Mouse (Mus musculus): ENCODE measurements at regions not wholly inside any gene's neighbourhood (a gene's known extent, or its start where the extent isn't known, plus 50 kb on each side); places are given as distances from the start of the nearest gene placed in this dataset.

DNA sequence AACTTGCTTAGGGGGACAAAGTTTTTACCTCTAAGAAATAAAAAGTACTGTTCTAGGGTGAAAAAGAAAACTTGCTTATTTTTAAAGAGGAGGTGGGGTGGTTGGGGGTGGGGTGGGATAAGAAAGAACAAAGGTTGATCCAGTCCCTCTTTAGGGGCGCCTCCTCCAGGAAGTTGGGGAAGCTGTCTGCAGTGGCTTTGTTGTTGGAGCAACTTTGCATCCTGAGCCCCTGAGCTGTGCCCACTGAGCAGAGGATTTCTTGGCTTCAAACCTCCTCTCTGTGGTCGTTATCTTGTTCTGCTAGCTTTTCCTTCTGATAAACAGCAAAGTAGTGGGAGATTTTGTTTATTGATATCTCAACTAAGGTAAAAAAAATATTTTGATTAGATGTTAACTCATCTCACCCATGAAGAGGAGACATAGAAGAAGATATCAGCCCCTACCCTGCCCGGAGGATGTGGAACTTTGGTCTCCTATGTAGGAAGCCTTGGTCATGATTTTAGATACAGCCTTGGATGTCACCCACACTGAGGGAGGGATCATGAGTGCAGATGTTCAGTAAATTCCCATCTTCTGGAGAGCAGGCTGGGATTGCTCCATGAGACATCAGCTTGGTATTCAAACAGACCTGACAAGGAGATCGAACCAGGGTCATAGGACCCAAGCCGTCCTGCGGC is 179.7 kb downstream of the Tpra1 start:
- H3K36me3 ChIP-seq (ENCODE audit: control insufficient read depth, insufficient read depth, low read length), result no peaks in the 10 kb centered on the region
- no peak overlapping the region for H3K27ac ChIP-seq (replicated peaks; ENCODE audit: low read depth, low read length)
- no peak overlapping the region for H3K9ac ChIP-seq (ENCODE audit: low read depth, low read length)
- DNase-seq (ENCODE audit: low spot score), result no peak
- no peaks in the 10 kb centered on the region for H3K4me1 ChIP-seq (ENCODE audit: control insufficient read depth, insufficient read depth, low read length)
- H3K4me3 ChIP-seq (ENCODE audit: low read depth, low read length), result no peak overlapping the region
- WGBS, result 62% methylated on average over 6 of the region's 6 CpGs
- no peaks in the 10 kb centered on the region for H3K27me3 ChIP-seq (replicated peaks; ENCODE audit: control insufficient read depth, insufficient read depth, low read length)
- ATAC-seq (ENCODE audit: low read depth), result no peak
- H3K4me2 ChIP-seq (ENCODE audit: low read depth, low read length), result no peak overlapping the region
- no peaks in the 10 kb centered on the region for H3K9me3 ChIP-seq (ENCODE audit: control insufficient read depth, low read length)

DNA sequence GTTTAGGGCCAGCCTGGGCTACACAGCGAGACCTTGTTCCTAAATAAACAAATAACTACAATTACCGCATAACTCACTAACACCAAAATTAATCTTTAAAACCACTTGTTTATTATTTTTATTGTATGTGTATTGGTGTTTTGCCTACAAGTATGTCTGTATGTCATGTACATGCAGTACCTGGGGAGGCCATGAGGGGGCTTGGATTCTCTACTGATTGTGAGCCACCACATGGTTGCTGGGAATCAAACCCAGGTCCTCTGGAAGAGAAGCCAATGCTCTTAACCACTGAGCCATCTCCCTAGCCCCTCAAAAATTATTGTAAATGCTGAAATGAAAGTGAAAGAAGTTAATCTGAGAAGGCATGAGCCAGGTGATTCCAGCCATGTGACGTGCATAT is 182.4 kb downstream of the Tpra1 start:
- no peak overlapping the region for H3K4me3 ChIP-seq (ENCODE audit: low read depth, low read length)
- WGBS, result 94% methylated on average over 3 of the region's 3 CpGs
- no peaks in the 10 kb centered on the region for H3K36me3 ChIP-seq (ENCODE audit: control insufficient read depth, insufficient read depth, low read length)
- H3K4me1 ChIP-seq (ENCODE audit: control insufficient read depth, insufficient read depth, low read length), result no peaks in the 10 kb centered on the region
- H3K27me3 ChIP-seq (replicated peaks; ENCODE audit: control insufficient read depth, insufficient read depth, low read length), result no peaks in the 10 kb centered on the region
- ATAC-seq (ENCODE audit: low read depth), result no peak
- no peaks in the 10 kb centered on the region for H3K9me3 ChIP-seq (ENCODE audit: control insufficient read depth, low read length)
- H3K9ac ChIP-seq (ENCODE audit: low read depth, low read length), result no peak overlapping the region
- no peak for DNase-seq (ENCODE audit: low spot score)
- H3K4me2 ChIP-seq (ENCODE audit: low read depth, low read length), result no peak overlapping the region
- no peak overlapping the region for H3K27ac ChIP-seq (replicated peaks; ENCODE audit: low read depth, low read length)

DNA sequence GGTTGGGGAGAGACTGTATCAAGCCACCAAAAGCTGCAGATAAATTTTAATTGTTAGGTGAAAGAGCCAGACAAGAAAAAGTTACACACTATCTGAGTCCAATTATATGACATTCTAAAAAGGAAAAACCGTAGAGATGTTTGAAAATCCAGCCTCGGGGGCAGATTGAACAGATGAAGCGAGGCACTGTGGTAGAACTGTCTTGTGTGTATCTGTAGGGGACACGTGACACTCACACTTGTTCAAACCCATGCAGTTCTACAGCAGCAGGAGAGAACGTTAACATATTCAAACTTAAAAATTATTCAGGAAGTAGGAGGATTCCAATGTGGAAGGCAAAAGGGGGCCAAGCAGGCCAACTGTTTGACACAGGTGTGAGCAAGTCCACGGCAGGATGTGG is 183.1 kb downstream of the Tpra1 start:
- no peaks in the 10 kb centered on the region for H3K27me3 ChIP-seq (replicated peaks; ENCODE audit: control insufficient read depth, insufficient read depth, low read length)
- ATAC-seq (ENCODE audit: low read depth) (no peak), DNase-seq (ENCODE audit: low spot score) (no peak)
- H3K4me3 ChIP-seq (ENCODE audit: low read depth, low read length), result no peak overlapping the region
- no peaks in the 10 kb centered on the region for H3K36me3 ChIP-seq (ENCODE audit: control insufficient read depth, insufficient read depth, low read length)
- no peak overlapping the region for H3K27ac ChIP-seq (replicated peaks; ENCODE audit: low read depth, low read length)
- H3K4me1 ChIP-seq (ENCODE audit: control insufficient read depth, insufficient read depth, low read length), result no peaks in the 10 kb centered on the region
- no peak overlapping the region for H3K9ac ChIP-seq (ENCODE audit: low read depth, low read length)
- WGBS, result 70% methylated on average over 6 of the region's 6 CpGs
- H3K9me3 ChIP-seq (ENCODE audit: control insufficient read depth, low read length), result no peaks in the 10 kb centered on the region
- H3K4me2 ChIP-seq (ENCODE audit: low read depth, low read length), result no peak overlapping the region

DNA sequence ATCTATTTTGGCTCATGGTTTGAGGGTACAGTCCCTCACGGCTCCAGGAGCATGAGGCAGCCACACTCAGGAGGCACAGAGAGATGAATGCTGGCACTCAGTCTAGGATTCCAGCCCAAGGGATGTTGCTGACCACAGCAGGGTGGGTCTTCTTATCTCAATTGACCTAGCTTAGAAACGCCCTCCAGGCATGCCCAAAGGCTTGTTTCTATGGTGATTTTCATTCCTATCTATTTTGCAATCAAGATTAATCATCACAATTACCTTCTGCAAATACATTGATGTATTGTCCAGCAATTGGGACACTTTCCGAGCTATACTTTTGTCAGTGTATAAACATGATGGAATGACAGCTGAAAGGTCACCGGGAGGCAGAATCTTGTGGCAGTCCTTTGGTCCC is 185.6 kb downstream of the Tpra1 start:
- Histone ChIP-seq H3K27ac (replicated peaks; ENCODE audit: low read depth, low read length) (no peak overlapping the region), H3K9me3 (ENCODE audit: control insufficient read depth, low read length) (no peaks in the 10 kb centered on the region), H3K4me3 (ENCODE audit: low read depth, low read length) (no peak overlapping the region), H3K27me3 (replicated peaks; ENCODE audit: control insufficient read depth, insufficient read depth, low read length) (no peaks in the 10 kb centered on the region), H3K9ac (ENCODE audit: low read depth, low read length) (no peak overlapping the region), H3K4me1 (ENCODE audit: control insufficient read depth, insufficient read depth, low read length) (no peaks in the 10 kb centered on the region), H3K36me3 (ENCODE audit: control insufficient read depth, insufficient read depth, low read length) (no peaks in the 10 kb centered on the region), H3K4me2 (ENCODE audit: low read depth, low read length) (no peak overlapping the region)
- ATAC-seq (ENCODE audit: low read depth), result no peak
- 66% methylated on average over 4 of the region's 4 CpGs for WGBS
- no peak for DNase-seq (ENCODE audit: low spot score)

DNA sequence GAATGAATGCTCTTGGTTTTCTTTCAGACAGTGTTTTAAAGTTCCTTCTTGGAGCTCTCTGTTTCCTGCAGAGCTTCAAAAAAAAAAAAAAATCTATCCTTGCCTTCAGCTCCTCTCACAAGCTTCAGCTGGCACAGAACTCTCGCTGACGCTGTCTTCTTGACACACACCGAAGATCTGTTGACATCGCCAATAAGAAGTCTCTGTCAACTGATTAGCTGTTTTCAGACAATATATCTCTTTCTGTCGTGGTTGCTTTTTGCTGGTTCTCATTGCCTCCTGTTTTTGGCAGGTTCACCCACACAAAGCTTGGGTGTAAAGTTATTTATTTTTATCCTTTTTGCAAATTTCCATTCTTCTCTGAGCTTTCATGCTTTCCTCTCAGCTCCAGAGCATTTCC is 188.0 kb downstream of the Tpra1 start:
- Histone ChIP-seq H3K36me3 (ENCODE audit: control insufficient read depth, insufficient read depth, low read length) (no peaks in the 10 kb centered on the region), H3K27me3 (replicated peaks; ENCODE audit: control insufficient read depth, insufficient read depth, low read length) (no peaks in the 10 kb centered on the region), H3K4me3 (ENCODE audit: low read depth, low read length) (no peak overlapping the region), H3K27ac (replicated peaks; ENCODE audit: low read depth, low read length) (no peak overlapping the region), H3K9ac (ENCODE audit: low read depth, low read length) (no peak overlapping the region), H3K4me2 (ENCODE audit: low read depth, low read length) (no peak overlapping the region), H3K9me3 (ENCODE audit: control insufficient read depth, low read length) (no peaks in the 10 kb centered on the region), H3K4me1 (ENCODE audit: control insufficient read depth, insufficient read depth, low read length) (no peaks in the 10 kb centered on the region)
- WGBS, result 90% methylated on average over 5 of the region's 5 CpGs
- DNase-seq (ENCODE audit: low spot score) (no peak), ATAC-seq (ENCODE audit: low read depth) (no peak)

DNA sequence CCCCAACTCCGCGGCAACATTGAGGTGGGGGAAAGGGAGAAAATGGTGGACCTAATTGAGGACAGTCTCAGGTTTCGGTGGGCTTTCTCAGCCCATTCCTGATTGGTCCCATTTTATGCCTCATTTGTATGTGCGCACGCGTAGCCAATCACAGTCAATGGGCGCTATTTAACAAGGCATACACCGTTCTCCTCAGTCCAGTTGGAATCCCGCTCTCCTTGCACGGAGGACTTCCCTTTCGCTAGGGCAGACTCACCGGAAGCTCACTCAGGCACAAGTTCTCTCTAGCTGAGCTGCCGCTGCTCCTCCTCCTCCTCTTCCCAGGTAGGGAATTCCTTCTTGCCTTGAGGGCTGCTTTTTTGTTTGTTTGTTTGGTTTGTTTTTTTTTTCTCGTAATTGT is 193.9 kb downstream of the Tpra1 start:
- Histone ChIP-seq H3K4me2 (ENCODE audit: low read depth, low read length) (no peak overlapping the region), H3K9me3 (ENCODE audit: control insufficient read depth, low read length) (no peaks in the 10 kb centered on the region), H3K9ac (ENCODE audit: low read depth, low read length) (no peak overlapping the region), H3K4me1 (ENCODE audit: control insufficient read depth, insufficient read depth, low read length) (no peaks in the 10 kb centered on the region), H3K4me3 (ENCODE audit: low read depth, low read length) (no peak overlapping the region), H3K36me3 (ENCODE audit: control insufficient read depth, insufficient read depth, low read length) (no peaks in the 10 kb centered on the region), H3K27ac (replicated peaks; ENCODE audit: low read depth, low read length) (no peak overlapping the region), H3K27me3 (replicated peaks; ENCODE audit: control insufficient read depth, insufficient read depth, low read length) (no peaks in the 10 kb centered on the region)
- DNase-seq (ENCODE audit: low spot score) (no peak), ATAC-seq (ENCODE audit: low read depth) (no peak)
- 93% methylated on average over 13 of the region's 14 CpGs for WGBS

DNA sequence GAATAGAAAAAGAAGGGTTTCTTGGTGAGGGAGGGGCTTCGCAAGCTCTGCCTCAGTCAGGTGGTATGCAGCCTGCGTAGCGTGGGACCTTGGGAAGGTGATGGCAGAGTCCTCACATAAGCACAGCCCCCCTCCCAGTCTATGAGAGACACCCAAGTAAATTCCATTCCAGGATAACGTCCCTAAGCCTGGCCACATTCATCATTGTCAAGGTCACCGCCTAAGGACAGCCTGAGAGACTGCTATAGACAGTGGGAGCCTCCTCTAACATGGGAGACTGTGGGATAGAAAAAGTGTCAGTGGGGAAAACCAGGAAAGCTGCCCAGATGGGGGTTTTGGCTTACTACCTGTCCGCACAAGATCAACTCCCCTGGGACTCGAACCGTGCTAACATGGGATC is 195.5 kb downstream of the Tpra1 start:
- no peak overlapping the region for H3K4me2 ChIP-seq (ENCODE audit: low read depth, low read length)
- ATAC-seq (ENCODE audit: low read depth) (no peak), DNase-seq (ENCODE audit: low spot score) (no peak)
- H3K4me1 ChIP-seq (ENCODE audit: control insufficient read depth, insufficient read depth, low read length), result no peaks in the 10 kb centered on the region
- no peaks in the 10 kb centered on the region for H3K9me3 ChIP-seq (ENCODE audit: control insufficient read depth, low read length)
- H3K9ac ChIP-seq (ENCODE audit: low read depth, low read length), result no peak overlapping the region
- no peaks in the 10 kb centered on the region for H3K36me3 ChIP-seq (ENCODE audit: control insufficient read depth, insufficient read depth, low read length)
- no peaks in the 10 kb centered on the region for H3K27me3 ChIP-seq (replicated peaks; ENCODE audit: control insufficient read depth, insufficient read depth, low read length)
- 83% methylated on average over 8 of the region's 8 CpGs for WGBS
- H3K27ac ChIP-seq (replicated peaks; ENCODE audit: low read depth, low read length), result no peak overlapping the region
- H3K4me3 ChIP-seq (ENCODE audit: low read depth, low read length), result no peak overlapping the region

DNA sequence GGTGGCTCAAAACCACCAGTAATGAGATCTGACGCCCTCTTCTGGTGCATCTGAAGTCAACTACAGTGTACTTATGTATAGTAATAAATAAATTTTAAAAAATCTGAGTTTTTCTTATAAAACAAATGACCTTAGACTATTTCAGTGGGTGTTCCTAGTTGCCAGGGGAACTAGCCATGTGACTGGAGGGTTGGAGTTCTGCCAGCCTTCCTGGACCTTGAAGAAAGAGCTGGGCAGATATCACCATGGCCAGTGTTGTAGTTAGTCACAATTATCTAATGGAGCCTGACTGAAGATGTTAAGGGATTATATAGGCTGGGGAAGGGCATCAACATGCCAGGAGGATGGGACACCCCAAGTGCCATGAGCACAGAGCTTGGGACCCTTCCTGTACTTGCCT is 217.2 kb downstream of the Tpra1 start:
- DNase-seq (ENCODE audit: low spot score), result no peak
- H3K9ac ChIP-seq (ENCODE audit: low read depth, low read length), result no peak overlapping the region
- WGBS, result 68% methylated on average over 1 of the region's 1 CpGs

DNA sequence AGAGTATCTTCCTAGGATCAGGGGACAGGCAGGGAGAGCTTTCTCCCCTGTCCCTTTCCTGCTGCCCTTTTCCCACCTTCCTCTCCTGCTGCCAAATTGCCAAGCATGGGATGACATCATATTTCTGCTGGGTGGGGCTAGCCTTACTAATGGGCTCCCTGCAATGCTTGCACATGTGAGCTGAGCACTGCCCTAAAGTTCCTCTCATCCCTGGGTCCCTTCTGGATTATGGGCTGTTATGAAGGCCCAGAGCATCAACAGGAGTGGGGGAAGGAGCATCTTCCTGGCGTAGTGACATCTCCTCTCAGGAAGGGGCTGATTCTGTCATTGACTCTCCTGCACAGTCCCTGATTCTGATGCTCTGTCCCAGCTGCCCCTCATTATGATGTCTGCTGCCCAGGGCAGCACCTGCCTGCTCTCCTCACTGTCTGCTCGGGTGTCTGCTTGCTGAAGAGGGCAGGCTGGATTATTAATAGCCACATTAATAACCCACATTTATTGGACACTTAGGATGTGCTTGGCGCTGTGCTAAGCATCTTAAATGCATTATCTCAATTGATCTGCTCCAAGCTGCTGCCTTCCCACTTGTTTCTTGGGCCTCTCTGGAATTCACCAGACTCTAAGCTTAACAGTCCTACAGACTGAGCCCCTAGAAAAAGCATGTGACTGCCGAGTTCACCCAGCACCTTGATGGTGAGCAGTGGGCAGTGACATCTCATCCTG is 219.1 kb downstream of the Tpra1 start:
- no peaks in the 10 kb centered on the region for H3K4me1 ChIP-seq (ENCODE audit: control insufficient read depth, insufficient read depth, low read length)
- DNase-seq (ENCODE audit: low spot score) (no peak), ATAC-seq (ENCODE audit: low read depth) (no peak)
- no peak overlapping the region for H3K4me3 ChIP-seq (ENCODE audit: low read depth, low read length)
- no peak overlapping the region for H3K9ac ChIP-seq (ENCODE audit: low read depth, low read length)
- no peak overlapping the region for H3K27ac ChIP-seq (replicated peaks; ENCODE audit: low read depth, low read length)
- 32% methylated on average over 4 of the region's 4 CpGs for WGBS
- no peak overlapping the region for H3K4me2 ChIP-seq (ENCODE audit: low read depth, low read length)
- no peaks in the 10 kb centered on the region for H3K27me3 ChIP-seq (replicated peaks; ENCODE audit: control insufficient read depth, insufficient read depth, low read length)
- H3K9me3 ChIP-seq (ENCODE audit: control insufficient read depth, low read length), result no peaks in the 10 kb centered on the region
- H3K36me3 ChIP-seq (ENCODE audit: control insufficient read depth, insufficient read depth, low read length), result no peaks in the 10 kb centered on the region

More for the DNA sequence above, 217.2 kb downstream of the Tpra1 start:
- Histone ChIP-seq H3K27me3 (replicated peaks; ENCODE audit: control insufficient read depth, insufficient read depth, low read length) (no peaks in the 10 kb centered on the region), H3K4me2 (ENCODE audit: low read depth, low read length) (no peak overlapping the region), H3K9me3 (ENCODE audit: control insufficient read depth, low read length) (no peaks in the 10 kb centered on the region), H3K27ac (replicated peaks; ENCODE audit: low read depth, low read length) (no peak overlapping the region), H3K36me3 (ENCODE audit: control insufficient read depth, insufficient read depth, low read length) (no peaks in the 10 kb centered on the region), H3K4me1 (ENCODE audit: control insufficient read depth, insufficient read depth, low read length) (no peaks in the 10 kb centered on the region), H3K4me3 (ENCODE audit: low read depth, low read length) (no peak overlapping the region)
- ATAC-seq (ENCODE audit: low read depth), result no peak

Data from embryonic facial prominence, embryonic 14.5 days (tissue).